Mouse (Mus musculus): Measurements from ENCODE around the gene Brwd1.
A peak's percentile ranks its signal among the peaks of the same experiment; 100 is the strongest.
"Not testable (repeated sequence)": the region's sequence is repeated elsewhere in the genome, so short reads cannot be mapped to it uniquely, and the experiment has no call there.

Brwd1 gene

GRCm38 (mm10) chr16:96080524-96080923, 1.8 kb downstream of the Brwd1 start:
- no peak for DNase-seq

- DNase-seq = no peak
Observed at GRCm38 (mm10) chr16:96068364-96068763, 14.0 kb downstream of the Brwd1 start.

GRCm38 (mm10) chr16:96066174-96066573, 16.2 kb downstream of the Brwd1 start:
- DNase-seq = no peak

GRCm38 (mm10) chr16:96064649-96065048, 17.7 kb downstream of the Brwd1 start:
- DNase-seq = no peak

GRCm38 (mm10) chr16:96044096-96044495, 38.2 kb downstream of the Brwd1 start:
- DNase-seq = peak; percentile 21 to 61

- no peak for DNase-seq
Observed at GRCm38 (mm10) chr16:96040691-96041090, 41.6 kb downstream of the Brwd1 start.

GRCm38 (mm10) chr16:96039538-96039937, 42.8 kb downstream of the Brwd1 start:
- no peak for DNase-seq

- no peak for DNase-seq
Observed at GRCm38 (mm10) chr16:96034473-96034872, 47.9 kb downstream of the Brwd1 start.

- no peak for DNase-seq
Observed at GRCm38 (mm10) chr16:96032368-96033043, 49.8 kb downstream of the Brwd1 start.

GRCm38 (mm10) chr16:96030476-96031102, 51.7 kb downstream of the Brwd1 start:
- peak in 1 of 2 experiments; percentile 36 for DNase-seq

- no peak for DNase-seq
Observed at GRCm38 (mm10) chr16:96026256-96026655, 56.1 kb downstream of the Brwd1 start.

GRCm38 (mm10) chr16:96025244-96025643, 57.1 kb downstream of the Brwd1 start:
- DNase-seq = no peak

GRCm38 (mm10) chr16:96021045-96021444, 61.3 kb downstream of the Brwd1 start:
- DNase-seq = no peak

- DNase-seq = not testable (repeated sequence)
Observed at GRCm38 (mm10) chr16:96009124-96009523, 73.2 kb downstream of the Brwd1 start.

GRCm38 (mm10) chr16:96004278-96004677, 78.0 kb downstream of the Brwd1 start:
- not testable (repeated sequence) for DNase-seq

- no peak for DNase-seq
Observed at GRCm38 (mm10) chr16:95999291-95999690, 83.0 kb downstream of the Brwd1 start.

GRCm38 (mm10) chr16:95996156-95996555, 86.2 kb downstream of the Brwd1 start:
- DNase-seq = no peak

- not testable (repeated sequence) for DNase-seq
Observed at GRCm38 (mm10) chr16:95994576-95994975, 87.8 kb downstream of the Brwd1 start.

GRCm38 (mm10) chr16:95992596-95992995, 89.7 kb downstream of the Brwd1 start:
- no peak for DNase-seq

GRCm38 (mm10) chr16:95991122-95991900, 91.0 kb downstream of the Brwd1 start:
- DNase-seq = peak in 1 of 2 experiments; percentile 30

GRCm38 (mm10) chr16:95990462-95991121, 91.7 kb downstream of the Brwd1 start, which contains the start of gene Psmg1:
Gene Psmg1 (minus strand): TSS chr16:95990960.
- peak; percentile 99 to 100 for DNase-seq

- DNase-seq = no peak
Observed at GRCm38 (mm10) chr16:95984911-95985310, 97.4 kb downstream of the Brwd1 start.

- peak in 1 of 2 experiments; percentile 39 for DNase-seq
Observed at GRCm38 (mm10) chr16:95983601-95984000, 98.7 kb downstream of the Brwd1 start.

Data from cerebellum, postnatal 25 days (tissue).